Mouse (Mus musculus) embryonic facial prominence, embryonic 14.5 days (tissue): Measurements from ENCODE around the gene Prkch. TPM values are rescaled to one million over a fixed set of nuclear protein-coding genes. Genes with fewer than 3 reads are reported as not detected.

Experiments used
- ATAC-seq: fragments of 200-750 bp; cut with Nextera tagmentation; 2 replicates; pipeline ENCODE4 v1.8.0; 2017; ENCODE audit warnings: low read depth, moderate number of reproducible peaks, moderate TSS enrichment
- DNase-seq: peaks from one replicate; pipeline ENCODE4 v3.0.0-alpha.2; 2015; ENCODE audit warnings: low spot score
- H3K27ac ChIP-seq: fragments of 300-500 bp; sonication (generic); replicated peaks from 2 replicates; pipeline ENCODE4 v1.5.1; 2014; ENCODE audit warnings: low read depth, mild to moderate bottlenecking, low read length, moderate library complexity
- H3K27me3 ChIP-seq: fragments of 300-500 bp; sonication (generic); replicated peaks from 2 replicates; pipeline ENCODE4 v1.6.1; 2014; ENCODE audit warnings: low read length; ENCODE audit not compliant: control insufficient read depth, insufficient read depth
- H3K36me3 ChIP-seq: fragments of 300-500 bp; sonication (generic); 2 replicates; pipeline ENCODE4 v1.6.1; 2014; ENCODE audit warnings: low read length, mixed read lengths; ENCODE audit not compliant: control insufficient read depth, insufficient read depth
- H3K4me1 ChIP-seq: fragments of 300-500 bp; sonication (generic); 2 replicates; pipeline ENCODE4 v1.6.1; 2014; ENCODE audit warnings: antibody characterized with exemption, low read length; ENCODE audit not compliant: control insufficient read depth, insufficient read depth
- H3K4me2 ChIP-seq: fragments of 300-500 bp; sonication (generic); 2 replicates; pipeline ENCODE4 v1.6.1; 2014; ENCODE audit warnings: low read depth, mild to moderate bottlenecking, low read length, moderate library complexity, mixed read lengths
- H3K4me3 ChIP-seq: fragments of 300-500 bp; sonication (generic); 2 replicates; pipeline ENCODE4 v1.5.1; 2014; ENCODE audit warnings: low read depth, mild to moderate bottlenecking, low read length
- H3K9ac ChIP-seq: fragments of 300-500 bp; sonication (generic); 2 replicates; pipeline ENCODE4 v1.6.1; 2014; ENCODE audit warnings: low read depth, mild to moderate bottlenecking, low read length, moderate library complexity, mixed read lengths
- H3K9me3 ChIP-seq: fragments of 300-500 bp; sonication (generic); 2 replicates; pipeline ENCODE4 v1.6.1; 2016; ENCODE audit warnings: low read length; ENCODE audit not compliant: control insufficient read depth
- WGBS: fragments of 180-500 bp; shearing (Covaris S2); extraction: QIAGEN DNeasy Blood & Tissue Kit; methylation state at CpG from one replicate; pipeline ENCODE4 v1.1.7; 2014; 5-methylcytosine and 5-hydroxymethylcytosine counted together
- polyA plus RNA-seq: library from polyadenylated mRNA; unstranded; fragments of >200 nt; fragmentation: Nextera tagmentation; extraction: Ambion mirVana; gene quantifications from 2 replicates; pipeline ENCODE4 v1.2.1, GENCODE M21; 2014

The Prkch gene
- polyA plus RNA-seq, 1 experiment from 2014 or later: 13.6 TPM

DNA sequence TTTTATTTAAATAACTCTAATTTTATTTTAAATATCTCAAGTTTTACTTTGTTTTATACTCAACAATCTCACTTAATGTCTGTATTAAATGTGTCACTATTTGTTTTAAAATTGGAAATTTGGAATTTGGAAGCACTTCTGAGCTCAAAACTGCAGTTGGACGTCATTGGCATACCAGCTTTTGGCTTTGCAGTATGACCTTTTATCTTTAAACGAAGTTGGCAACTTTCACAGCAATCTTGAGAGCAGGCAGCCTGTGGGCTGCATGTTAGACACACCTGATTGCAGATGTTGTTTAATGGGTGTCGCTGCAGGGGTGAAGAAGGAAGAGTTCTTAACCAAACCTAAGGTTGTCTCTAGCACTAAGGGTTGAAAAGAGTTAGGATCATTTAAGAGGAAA lies 220.9 kb downstream of the Prkch start:
- ATAC-seq (no peak), DNase-seq (no peak)
- H3K4me1 ChIP-seq: peaks cover 20% of the 10 kb centered on the region
- H3K36me3 ChIP-seq: no peaks in the 10 kb centered on the region
- no peaks in the 10 kb centered on the region for H3K9me3 ChIP-seq
- H3K4me2 ChIP-seq: no peak overlapping the region
- no peaks in the 10 kb centered on the region for H3K27me3 ChIP-seq
- no peak overlapping the region for H3K9ac ChIP-seq
- 59% methylated on average over 3 of the region's 3 CpGs for WGBS
- no peak overlapping the region for H3K4me3 ChIP-seq
- no peak overlapping the region for H3K27ac ChIP-seq

DNA sequence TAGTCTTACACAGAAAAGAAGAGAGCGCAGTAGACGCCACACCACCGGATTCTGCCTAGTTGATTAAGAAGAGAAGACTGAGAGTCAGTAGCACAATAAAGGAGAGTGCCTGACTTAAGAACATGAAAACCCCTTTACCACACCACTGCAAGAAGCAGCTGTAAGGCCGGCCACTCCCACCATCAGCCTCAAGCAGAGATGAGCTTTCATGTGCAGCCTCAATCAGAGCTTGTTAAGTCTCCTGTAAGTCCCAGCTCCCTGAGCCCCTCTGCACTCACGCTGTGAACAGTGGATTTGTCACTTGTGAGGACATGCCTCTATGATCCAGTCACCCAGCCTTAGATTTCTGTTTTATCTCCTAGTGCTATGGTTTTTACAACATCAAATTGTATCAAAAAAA lies 221.4 kb downstream of the Prkch start:
- no peak overlapping the region for H3K27ac ChIP-seq
- DNase-seq: no peak
- H3K4me2 ChIP-seq: no peak overlapping the region
- H3K9me3 ChIP-seq: no peaks in the 10 kb centered on the region
- WGBS: 54% methylated on average over 5 of the region's 5 CpGs
- H3K4me3 ChIP-seq: no peak overlapping the region
- H3K36me3 ChIP-seq: no peaks in the 10 kb centered on the region
- H3K27me3 ChIP-seq: no peaks in the 10 kb centered on the region
- no peak for ATAC-seq
- H3K9ac ChIP-seq: no peak overlapping the region
- peaks cover 25% of the 10 kb centered on the region for H3K4me1 ChIP-seq

- H3K27ac ChIP-seq: no peak overlapping the region
- no peaks in the 10 kb centered on the region for H3K27me3 ChIP-seq
- ATAC-seq (no peak), DNase-seq (no peak)
- 75% methylated on average over 2 of the region's 2 CpGs for WGBS
- H3K9me3 ChIP-seq: no peaks in the 10 kb centered on the region
- H3K9ac ChIP-seq: no peak overlapping the region
- peaks cover 35% of the 10 kb centered on the region for H3K4me1 ChIP-seq
- H3K36me3 ChIP-seq: no peaks in the 10 kb centered on the region
- no peak overlapping the region for H3K4me2 ChIP-seq
- H3K4me3 ChIP-seq: no peak overlapping the region
Observed at GRCm38 (mm10) chr12:73807228-73807627, 222.6 kb downstream of the Prkch start.

- 28% methylated on average over 13 of the region's 13 CpGs for WGBS
- Histone ChIP-seq H3K4me2 (peak overlapping the region; percentile 31), H3K4me3 (no peak overlapping the region), H3K27me3 (no peaks in the 10 kb centered on the region), H3K4me1 (peaks cover 36% of the 10 kb centered on the region), H3K36me3 (no peaks in the 10 kb centered on the region), H3K27ac (peak overlapping the region; percentile 12), H3K9ac (0 out of 2 replicates have a peak overlapping the region, but pooled peaks have one; percentile 9), H3K9me3 (no peaks in the 10 kb centered on the region)
- peak; percentile 92 for DNase-seq
- peak; percentile 61; the same call in 1 of the 2 replicates for ATAC-seq
Observed at GRCm38 (mm10) chr12:73810041-73810795, 225.6 kb downstream of the Prkch start.

DNA sequence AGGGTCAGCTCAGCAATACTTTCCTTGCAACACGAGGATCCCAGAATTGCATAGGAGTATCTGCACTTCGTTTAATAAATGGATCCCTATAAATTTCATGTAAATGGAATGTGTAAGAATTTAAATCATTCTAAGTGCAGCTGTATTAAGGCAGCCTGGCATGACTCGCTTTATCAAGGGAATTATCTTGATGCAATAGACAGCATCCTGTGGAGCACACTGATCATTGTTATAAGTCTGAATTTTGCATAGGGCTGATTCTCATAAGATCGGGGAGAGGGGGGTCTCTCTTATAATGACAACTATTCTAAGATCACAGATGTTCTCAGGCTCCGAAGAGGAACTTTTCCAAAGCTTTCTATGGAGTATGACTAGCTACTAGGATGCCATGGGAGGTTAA lies 226.3 kb downstream of the Prkch start:
- Histone ChIP-seq H3K36me3 (no peaks in the 10 kb centered on the region), H3K4me2 (no peak overlapping the region), H3K9ac (no peak overlapping the region), H3K9me3 (no peaks in the 10 kb centered on the region), H3K27me3 (no peaks in the 10 kb centered on the region), H3K4me3 (no peak overlapping the region), H3K27ac (peak overlapping the region; percentile 50; the same call in 1 of the 2 replicates), H3K4me1 (peaks cover 36% of the 10 kb centered on the region)
- ATAC-seq (no peak), DNase-seq (no peak)
- WGBS: 54% methylated on average over 5 of the region's 5 CpGs

GRCm38 (mm10) chr12:73812198-73812597 lies 227.6 kb downstream of the Prkch start:
- Histone ChIP-seq H3K9ac (no peak overlapping the region), H3K27ac (no peak overlapping the region), H3K4me2 (no peak overlapping the region), H3K4me3 (no peak overlapping the region), H3K27me3 (no peaks in the 10 kb centered on the region), H3K36me3 (no peaks in the 10 kb centered on the region), H3K4me1 (peaks cover 36% of the 10 kb centered on the region), H3K9me3 (no peaks in the 10 kb centered on the region)
- no peak for DNase-seq
- WGBS: 73% methylated on average over 6 of the region's 6 CpGs
- ATAC-seq: no peak

GRCm38 (mm10) chr12:73813016-73813900 lies 228.7 kb downstream of the Prkch start:
- Histone ChIP-seq H3K36me3 (no peaks in the 10 kb centered on the region), H3K4me3 (no peak overlapping the region), H3K4me1 (peaks cover 36% of the 10 kb centered on the region), H3K27ac (peak overlapping the region; percentile 56), H3K27me3 (no peaks in the 10 kb centered on the region), H3K4me2 (no peak overlapping the region), H3K9ac (no peak overlapping the region), H3K9me3 (no peaks in the 10 kb centered on the region)
- DNase-seq: peak; percentile 79
- WGBS: 56% methylated on average over 11 of the region's 11 CpGs
- peak; percentile 34; the same call in 1 of the 2 replicates for ATAC-seq

DNA sequence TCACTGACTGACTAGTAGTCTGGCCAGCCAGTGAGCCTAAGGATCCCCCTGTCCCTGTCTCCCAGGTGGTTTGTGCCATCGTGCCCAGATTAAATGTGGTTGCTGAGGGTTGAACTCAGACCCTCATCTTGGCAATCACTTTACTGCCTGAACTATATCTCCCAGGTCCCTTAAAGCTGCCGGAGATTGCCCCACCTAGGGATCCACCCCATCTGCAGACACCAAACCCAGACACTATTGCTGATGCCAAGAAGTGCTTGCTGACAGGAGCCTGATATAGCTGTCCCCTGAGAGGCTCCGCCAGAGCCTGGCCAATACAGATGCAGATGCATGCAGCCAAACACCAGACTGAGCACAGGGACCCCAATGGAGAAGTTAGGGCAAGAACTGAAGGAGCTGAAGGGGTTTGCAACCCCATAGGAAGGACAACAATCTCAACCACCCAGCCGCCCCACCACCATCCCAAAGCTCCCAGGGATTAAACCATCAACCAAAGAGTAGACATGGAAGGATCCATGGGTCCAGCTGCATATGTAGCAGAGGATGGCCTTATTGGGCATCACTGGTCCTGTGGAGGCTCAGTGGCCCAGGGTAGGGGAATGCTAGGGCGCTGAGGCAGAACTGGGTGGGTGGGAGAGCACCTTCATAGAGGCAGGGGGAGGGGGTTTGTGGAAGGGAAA lies 229.6 kb downstream of the Prkch start:
- DNase-seq (no peak), ATAC-seq (no peak)
- H3K27ac ChIP-seq: no peak overlapping the region
- no peaks in the 10 kb centered on the region for H3K27me3 ChIP-seq
- 94% methylated on average over 5 of the region's 5 CpGs for WGBS
- H3K4me2 ChIP-seq: no peak overlapping the region
- no peaks in the 10 kb centered on the region for H3K9me3 ChIP-seq
- H3K4me3 ChIP-seq: no peak overlapping the region
- peaks cover 36% of the 10 kb centered on the region for H3K4me1 ChIP-seq
- H3K36me3 ChIP-seq: no peaks in the 10 kb centered on the region
- no peak overlapping the region for H3K9ac ChIP-seq
